Mouse (Mus musculus): ENCODE measurements around the gene Hnrnpul1.
"Not testable (repeated sequence)": the region's sequence is repeated elsewhere in the genome, so short reads cannot be mapped to it uniquely, and the experiment has no call there.

The Hnrnpul1 gene

DNA sequence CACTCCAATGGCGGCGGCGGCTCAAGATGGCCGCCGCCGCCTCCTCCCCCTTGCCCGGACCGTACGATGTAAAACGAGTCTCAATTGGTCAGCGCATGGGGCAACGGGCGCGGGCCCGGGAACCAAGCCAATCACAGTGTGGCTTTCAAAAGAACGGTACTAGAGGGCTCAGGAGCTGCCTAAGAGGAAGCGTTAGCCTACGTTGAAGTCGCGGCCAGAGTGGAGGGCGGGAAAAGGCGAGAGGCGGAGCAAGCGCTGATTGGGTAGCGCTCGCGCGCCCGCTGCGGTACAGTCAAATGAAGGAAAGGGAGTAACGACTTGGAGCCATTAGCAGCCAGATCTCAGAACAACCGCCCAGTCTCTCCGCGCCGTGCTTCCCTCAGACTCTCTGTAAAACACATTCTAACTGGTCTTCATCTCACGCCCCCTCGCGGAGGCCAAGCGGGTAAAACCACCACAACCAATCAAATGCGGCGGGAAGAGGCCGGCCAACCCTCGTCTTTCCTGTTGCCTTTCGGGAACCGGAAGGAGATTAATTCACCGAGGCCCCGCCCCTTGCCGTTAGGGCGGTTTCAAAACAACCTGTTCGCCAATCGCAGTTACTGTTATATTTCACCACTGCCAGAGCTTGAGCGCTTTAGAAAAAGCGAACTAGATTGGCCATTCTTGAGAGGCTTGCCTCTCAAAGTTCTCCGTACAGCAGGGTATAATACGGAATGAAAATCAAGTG is at the start of gene Hnrnpul1:
Gene Hnrnpul1, minus strand, starts transcription at position 20 of the 730 bp plus-strand sequence.
- peak; percentile 99 for DNase-seq

DNA sequence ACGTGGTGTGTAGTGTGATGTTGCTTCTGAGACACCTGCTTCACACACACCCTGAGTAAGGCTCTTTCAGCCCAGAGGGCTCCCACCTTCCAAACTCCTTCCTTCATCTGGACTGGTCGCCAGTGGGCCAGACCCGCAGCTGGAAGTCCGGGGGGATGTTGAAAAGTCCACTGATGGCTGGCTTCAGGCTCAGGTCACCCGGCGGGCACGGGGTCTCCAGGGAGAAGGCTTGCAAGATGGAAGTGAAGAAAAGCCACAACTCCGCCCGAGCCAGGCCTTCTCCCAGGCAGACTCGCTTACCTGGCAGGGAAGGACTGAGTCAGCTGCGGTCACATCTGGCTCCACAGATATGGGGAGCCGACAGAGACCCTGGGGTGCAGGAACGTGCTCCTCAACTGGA is 48.9 kb upstream of the Hnrnpul1 start:
- DNase-seq = no peak

- DNase-seq = peak in 1 of 2 experiments; percentile 36
These were observed 47.9 kb upstream of the Hnrnpul1 start for GRCm38 (mm10) chr7:25802241-25803125.

DNA sequence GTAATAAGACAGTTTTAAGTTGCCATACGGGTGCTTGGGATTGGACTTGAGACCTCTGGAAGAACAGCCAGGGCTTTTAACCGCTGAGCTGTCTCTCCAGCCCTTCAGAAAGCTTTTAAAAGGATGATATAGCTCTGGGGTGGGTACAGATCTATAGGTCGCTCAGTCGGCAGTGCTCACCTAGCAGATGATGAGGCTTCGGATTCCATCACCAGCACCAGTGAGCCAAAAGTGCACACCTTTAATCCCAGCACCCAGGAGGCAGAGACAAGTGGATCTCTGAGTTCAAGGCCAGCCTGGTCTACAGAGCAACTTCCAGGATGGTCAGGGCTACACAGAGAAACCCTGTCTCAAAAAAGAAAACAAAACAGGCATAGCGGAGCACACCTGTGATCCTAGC is 46.5 kb upstream of the Hnrnpul1 start:
- no peak for DNase-seq

DNA sequence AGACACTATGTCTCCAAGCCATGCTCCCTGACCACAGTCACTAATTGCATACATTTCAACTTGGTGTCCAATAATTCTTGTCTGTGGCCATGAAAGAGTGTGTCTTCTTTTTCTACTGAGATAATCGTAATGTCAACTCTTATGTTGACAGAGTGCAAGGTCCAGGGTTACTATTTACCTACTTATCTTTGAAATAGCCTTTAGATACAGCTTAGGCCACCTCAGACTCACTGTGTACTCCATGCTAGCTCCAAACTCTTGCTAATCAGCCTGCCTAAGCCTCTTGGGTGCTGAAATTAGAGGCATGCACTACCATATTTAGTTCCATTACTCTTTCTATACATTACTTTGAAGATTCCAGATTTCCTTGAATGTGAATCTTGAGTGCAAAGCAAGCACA is 44.8 kb upstream of the Hnrnpul1 start:
- no peak for DNase-seq

GRCm38 (mm10) chr7:25798540-25798939 is 44.0 kb upstream of the Hnrnpul1 start:
- DNase-seq = no peak

DNA sequence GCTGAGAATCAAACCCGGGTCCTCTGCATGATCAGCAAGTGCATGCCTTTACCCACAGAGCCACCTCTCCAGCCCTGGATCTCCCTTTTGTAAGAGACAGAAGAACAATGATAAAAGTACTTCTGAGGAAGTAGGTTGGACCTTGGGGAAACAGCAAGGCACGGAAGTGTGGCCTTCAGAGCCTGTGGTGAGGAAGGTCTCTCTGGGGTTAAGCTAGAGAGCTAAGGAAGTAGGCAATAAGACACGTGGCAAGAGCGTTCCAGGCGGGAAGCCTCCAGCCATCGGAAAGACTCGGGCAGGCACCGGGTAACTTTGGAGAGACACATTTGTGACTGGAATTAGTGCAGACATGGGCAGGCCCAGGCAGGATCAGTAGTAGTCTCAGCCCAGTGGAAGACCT is 40.2 kb upstream of the Hnrnpul1 start:
- no peak for DNase-seq

DNA sequence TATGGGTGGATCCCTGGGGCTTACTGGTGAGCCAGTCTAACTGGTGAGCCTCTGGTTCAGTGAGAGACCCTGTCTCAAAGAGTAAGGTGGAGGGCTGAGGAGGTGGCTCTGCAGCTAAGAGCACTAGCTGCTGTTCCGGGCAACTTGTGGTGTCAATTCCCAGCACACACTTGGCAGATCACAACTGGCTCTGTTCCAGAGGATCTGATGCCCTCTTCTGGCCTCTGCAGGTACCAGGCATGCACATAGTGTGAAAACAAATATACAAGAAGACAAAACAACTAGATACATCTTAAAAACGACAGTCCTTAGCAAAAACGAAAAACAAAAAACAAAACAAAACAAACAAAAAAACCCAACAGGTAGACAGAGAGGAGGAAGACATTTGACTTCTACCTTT is 39.1 kb upstream of the Hnrnpul1 start:
- DNase-seq = peak in 1 of 2 experiments; percentile 57

DNA sequence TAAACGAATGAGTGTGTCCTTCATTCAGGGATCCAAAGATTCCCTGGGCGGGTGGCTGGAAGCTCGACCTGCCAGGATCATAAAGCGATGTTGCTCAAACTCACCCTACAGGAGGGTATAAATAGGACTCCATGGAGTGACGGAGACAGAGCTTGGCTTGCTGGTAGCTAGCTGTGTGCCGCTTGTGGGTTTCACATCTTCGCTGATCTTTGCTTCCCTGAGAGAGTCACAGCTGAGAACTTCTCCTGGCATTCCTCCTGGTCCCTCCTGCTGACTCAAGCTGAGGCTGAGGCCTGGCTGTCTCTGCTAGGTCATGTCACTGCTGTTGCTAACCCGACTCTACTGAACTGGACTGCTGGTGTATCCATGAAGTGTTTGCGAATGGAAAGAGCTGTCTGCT is 38.4 kb upstream of the Hnrnpul1 start:
- DNase-seq = not testable (repeated sequence)

- no peak for DNase-seq
These were observed 36.1 kb upstream of the Hnrnpul1 start for GRCm38 (mm10) chr7:25790615-25791014.

DNA sequence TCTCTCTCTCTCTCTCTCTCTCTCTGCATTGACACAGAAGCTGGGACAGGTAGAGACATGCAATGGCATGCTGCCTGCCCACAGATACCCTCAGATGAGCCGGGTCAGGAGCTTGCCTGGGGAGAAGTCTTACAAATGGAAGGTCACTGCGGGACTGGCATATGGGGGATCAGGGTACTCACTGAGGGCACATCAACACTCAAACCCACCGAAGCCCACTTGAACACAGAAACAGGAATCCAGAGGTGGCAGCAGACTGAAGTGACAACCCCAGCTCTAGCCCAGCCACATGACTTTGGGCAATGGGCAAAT is 34.5 kb upstream of the Hnrnpul1 start:
- DNase-seq = no peak

- DNase-seq = peak in 1 of 2 experiments; percentile 37
These were observed 33.9 kb upstream of the Hnrnpul1 start, which contains the start of gene Axl for GRCm38 (mm10) chr7:25788220-25789128. Gene Axl, minus strand, starts transcription at chr7:25788705.

- no peak for DNase-seq
These were observed 33.1 kb upstream of the Hnrnpul1 start for GRCm38 (mm10) chr7:25787456-25788219.

DNA sequence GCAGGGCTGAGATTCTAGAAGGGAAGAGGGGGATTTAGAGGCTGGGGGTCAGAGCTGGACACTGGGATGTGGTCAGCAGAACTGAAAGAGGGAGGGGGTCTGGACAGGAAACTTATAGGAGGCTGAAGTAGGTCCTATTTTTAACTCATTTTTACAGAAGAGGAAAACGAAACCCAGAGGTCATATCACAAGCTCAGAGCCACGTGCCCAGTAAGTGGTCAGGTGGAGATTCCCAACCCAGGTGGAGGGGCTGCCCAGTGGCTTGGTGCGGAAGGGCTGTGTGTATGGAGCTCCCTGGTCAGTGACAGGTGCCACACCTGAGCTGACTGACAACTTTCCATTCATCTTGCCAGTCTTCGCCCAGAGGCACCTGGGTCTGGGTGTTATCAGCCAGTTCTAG is 32.4 kb upstream of the Hnrnpul1 start:
- DNase-seq = no peak

GRCm38 (mm10) chr7:25785752-25786151 is 31.2 kb upstream of the Hnrnpul1 start:
- no peak for DNase-seq

DNA sequence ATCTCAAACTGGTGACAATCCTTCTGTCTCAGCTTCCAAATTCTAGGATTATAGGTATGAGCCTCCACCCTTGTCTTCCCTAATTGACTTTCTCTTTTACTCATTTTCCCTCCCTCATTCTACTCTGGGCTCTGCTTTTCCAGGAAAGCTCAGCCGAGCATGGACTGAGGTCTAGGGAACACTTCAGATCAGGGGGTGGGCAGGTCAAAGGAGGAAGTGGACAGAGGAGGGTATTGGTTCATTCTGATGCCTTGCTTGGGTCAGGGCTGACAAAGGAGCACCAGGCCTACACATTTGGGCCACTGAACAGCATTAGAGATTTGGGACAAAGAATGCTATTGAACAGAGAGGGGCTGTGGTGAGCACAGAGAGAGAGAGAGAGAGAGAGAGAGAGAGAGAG is 30.3 kb upstream of the Hnrnpul1 start:
- no peak for DNase-seq

GRCm38 (mm10) chr7:25783746-25784145 is 29.2 kb upstream of the Hnrnpul1 start:
- DNase-seq = no peak

GRCm38 (mm10) chr7:25782744-25783143 is 28.2 kb upstream of the Hnrnpul1 start:
- no peak for DNase-seq

DNA sequence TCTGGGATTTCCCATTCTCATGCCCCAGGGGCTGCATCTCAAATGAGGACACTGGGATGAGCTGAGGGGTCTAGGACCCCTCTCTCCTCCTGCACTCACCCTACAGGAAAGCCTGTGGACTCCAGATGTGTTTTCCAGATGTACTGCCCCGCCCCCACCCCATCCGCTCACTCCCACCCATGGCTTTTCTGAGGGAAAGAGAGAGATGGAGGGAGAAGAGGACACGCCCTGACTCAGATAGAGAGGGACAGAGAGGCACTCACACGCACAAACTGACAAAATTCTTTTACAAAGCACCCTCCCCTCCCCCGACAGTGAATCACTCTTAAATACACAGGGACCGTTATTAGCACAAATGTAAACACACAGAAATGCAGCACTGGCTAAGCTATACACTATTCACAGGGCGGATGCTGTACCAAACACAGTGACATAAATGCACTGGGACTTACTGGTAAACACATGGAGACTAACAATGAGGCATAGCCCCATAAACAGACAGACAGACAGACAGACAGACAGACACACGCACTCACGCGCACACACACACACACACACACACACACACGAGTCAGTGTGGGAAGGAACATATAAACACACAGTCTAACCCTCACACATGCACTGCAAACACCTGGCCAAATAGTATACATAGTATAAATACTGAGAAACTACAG is 27.5 kb upstream of the Hnrnpul1 start:
- no peak for DNase-seq

DNA sequence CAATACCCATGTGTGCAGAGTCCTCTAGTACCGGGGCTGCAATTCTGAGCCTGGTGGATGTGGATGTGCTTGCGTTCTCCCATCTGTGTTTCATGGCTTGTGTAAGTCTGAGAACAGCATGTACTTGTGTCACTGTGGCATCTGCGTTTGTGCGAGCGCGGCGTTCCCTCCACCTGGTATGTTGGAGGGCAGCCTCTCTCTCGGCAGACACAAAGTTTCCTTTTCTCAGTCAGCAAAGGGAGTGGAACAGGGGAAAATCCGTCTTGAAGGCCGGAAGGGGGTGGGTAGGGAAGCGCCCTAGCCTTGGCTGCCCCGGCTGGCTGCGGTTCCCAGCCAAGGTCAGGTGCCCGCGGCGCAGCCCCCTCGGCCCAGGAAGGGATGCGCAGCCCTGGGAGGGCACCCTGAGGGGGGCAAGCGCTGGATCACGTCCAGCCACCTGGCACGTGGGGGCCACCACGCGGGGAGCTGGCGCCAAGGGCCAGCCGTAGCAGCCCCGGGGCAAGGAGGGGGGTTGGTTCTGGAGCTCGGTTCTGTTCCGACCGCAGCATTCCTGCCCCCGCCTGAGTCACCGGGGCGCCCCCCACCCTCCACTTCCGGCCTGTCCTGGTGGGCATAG is 26.9 kb upstream of the Hnrnpul1 start:
- no peak for DNase-seq

DNA sequence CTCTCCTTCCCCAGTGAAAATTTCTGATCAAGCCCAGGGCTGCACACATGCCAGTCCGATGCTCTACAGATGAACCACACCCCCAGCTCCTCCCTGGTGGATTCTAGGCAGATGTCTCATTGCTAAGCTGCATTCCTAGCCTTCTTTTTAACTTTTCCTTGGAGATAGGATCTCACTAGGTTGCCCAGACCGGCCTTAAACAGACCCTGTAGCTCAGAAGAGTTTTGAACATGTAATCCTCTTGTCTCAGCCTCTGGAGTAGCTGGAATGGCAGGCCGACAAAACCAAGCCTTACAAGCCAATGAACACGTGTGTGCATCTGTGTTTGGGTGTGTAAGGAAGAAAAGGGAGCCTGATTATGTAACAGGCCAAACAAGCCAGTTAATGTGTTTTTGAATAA is 26.2 kb upstream of the Hnrnpul1 start:
- no peak for DNase-seq

All from kidney, adult 8-10 months (tissue).